Mouse (Mus musculus): ENCODE measurements at regions not wholly inside any gene's neighbourhood (a gene's known extent, or its start where the extent isn't known, plus 50 kb on each side); places are given as distances from the start of the nearest gene placed in this dataset.

DNA sequence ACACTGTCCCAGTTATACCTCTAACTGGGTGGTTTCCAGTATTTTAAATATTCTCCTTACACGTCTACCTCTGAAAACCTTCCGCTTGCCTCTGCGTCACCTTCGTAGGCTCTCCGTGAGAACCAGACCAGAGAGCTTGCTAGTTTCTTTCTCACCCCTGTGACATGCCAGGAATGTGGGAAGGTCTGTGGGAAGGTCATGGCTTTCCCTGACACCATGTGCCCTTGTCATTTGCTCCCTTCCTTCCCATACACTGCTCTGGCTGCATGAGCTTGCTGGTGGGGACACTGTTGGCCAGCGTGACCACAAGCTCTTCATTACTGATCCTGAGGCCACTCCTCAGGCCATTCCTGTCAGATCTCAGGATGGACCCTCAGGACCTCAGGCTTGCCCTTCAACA lies 66.5 kb upstream of the Slc38a4 start:
- TF ChIP-seq POLR2A (IDR thresholded peaks at IDR 0.05; ENCODE audit: borderline replicate concordance, extremely low read depth, insufficient read depth, insufficient read length, poor library complexity, severe bottlenecking), result no peak
- TF ChIP-seq CTCF (IDR thresholded peaks at IDR 0.05; ENCODE audit: borderline replicate concordance, extremely low read depth, insufficient read depth, insufficient read length), result no peak
